Mouse (Mus musculus): ENCODE measurements around the gene Khnyn.

Khnyn gene

GRCm38 (mm10) chr14:55884713-55885113 is at the start of gene Khnyn:
Gene Khnyn, plus strand, starts transcription at chr14:55884947.
- DNase-seq (ENCODE audit: low read depth, low spot score) = no peak

- DNase-seq (ENCODE audit: low read depth, low spot score) = no peak
Observed at GRCm38 (mm10) chr14:55838312-55838711, 46.4 kb upstream of the Khnyn start.

- DNase-seq (ENCODE audit: low read depth, low spot score) = no peak
Observed at GRCm38 (mm10) chr14:55838740-55839139, 46.0 kb upstream of the Khnyn start.

DNA sequence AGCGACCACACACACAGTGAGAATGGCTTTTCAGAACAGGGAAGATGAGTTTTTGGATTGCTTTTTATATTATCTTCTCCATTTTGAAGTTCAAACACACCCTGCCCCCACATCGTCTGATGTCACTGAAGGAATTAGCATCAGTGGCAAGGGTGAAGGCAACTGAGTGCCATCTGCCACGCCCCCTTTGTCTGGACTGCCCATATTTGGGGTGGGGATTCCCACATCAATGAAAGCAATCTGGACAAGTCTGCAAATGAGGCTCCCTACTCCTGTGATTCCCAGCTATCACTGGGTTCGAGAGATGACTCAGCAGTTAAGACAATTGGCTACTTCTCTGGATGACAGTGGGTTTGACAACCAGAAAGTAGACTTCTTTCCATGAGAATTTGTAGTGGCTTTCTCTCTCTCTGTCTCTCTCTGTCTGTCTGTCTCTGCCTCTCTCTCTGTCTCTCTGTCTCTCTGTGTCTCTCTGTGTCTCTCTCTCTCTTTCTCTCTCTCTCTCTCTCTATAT is 43.8 kb upstream of the Khnyn start:
- DNase-seq (ENCODE audit: low read depth, low spot score) = no peak

DNA sequence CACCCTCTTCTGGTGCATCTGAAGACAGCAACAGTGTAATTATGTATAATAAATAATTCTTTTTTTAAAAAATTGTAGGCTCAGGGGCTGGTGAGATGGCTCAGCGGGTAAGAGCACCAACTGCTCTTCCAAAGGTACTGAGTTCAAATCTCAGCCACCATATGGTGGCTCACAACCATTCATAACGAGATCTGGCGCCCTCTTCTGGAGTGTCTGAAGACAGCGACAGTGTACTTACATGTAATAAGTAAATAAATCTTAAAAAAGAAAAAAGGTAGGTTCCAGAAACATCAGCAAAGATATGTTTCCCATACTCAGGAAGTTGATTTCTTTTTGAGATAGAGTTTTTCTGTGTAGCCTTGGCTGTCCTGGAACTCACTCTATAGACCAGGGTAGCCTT is 42.0 kb upstream of the Khnyn start:
- DNase-seq (ENCODE audit: low read depth, low spot score) = no peak

DNA sequence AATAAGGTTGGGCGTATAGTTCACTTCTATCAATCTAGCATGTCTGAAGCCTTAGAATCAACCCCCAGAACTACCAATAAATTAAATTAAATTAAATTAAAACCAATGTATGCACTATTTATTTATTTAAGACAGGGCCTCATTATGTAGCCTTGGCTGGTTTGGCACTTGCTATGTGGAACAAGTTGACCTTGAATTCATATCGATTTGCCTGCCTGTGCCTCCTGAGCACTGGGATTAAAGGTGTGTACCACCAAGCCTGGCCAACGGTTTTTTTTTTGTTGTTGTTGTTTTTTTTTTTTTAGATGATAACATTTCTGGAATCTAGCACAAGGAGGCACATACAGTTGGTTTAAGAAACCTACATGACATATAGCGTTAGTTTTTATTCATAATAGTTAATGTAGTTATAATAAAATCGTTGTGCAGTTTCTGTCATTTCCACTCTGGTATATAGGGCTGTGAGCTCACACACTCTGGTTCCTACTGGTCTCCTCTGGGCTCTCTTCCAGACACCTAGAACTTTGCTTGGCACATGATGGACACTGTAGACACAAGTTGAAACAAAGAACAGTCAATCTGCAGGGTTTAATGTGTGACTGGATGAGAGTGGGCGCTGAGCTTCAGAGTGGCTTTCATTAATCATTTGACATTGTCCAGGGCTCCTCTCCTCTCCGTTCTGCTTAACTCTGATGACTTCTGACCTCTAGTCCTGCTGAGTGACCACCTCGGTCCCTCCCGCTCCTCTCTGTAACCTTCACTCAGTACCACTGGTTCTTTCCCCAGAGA is 39.0 kb upstream of the Khnyn start:
- no peak for DNase-seq (ENCODE audit: low read depth, low spot score)

- no peak for DNase-seq (ENCODE audit: low read depth, low spot score)
Observed at GRCm38 (mm10) chr14:55850885-55851284, 33.9 kb upstream of the Khnyn start.

DNA sequence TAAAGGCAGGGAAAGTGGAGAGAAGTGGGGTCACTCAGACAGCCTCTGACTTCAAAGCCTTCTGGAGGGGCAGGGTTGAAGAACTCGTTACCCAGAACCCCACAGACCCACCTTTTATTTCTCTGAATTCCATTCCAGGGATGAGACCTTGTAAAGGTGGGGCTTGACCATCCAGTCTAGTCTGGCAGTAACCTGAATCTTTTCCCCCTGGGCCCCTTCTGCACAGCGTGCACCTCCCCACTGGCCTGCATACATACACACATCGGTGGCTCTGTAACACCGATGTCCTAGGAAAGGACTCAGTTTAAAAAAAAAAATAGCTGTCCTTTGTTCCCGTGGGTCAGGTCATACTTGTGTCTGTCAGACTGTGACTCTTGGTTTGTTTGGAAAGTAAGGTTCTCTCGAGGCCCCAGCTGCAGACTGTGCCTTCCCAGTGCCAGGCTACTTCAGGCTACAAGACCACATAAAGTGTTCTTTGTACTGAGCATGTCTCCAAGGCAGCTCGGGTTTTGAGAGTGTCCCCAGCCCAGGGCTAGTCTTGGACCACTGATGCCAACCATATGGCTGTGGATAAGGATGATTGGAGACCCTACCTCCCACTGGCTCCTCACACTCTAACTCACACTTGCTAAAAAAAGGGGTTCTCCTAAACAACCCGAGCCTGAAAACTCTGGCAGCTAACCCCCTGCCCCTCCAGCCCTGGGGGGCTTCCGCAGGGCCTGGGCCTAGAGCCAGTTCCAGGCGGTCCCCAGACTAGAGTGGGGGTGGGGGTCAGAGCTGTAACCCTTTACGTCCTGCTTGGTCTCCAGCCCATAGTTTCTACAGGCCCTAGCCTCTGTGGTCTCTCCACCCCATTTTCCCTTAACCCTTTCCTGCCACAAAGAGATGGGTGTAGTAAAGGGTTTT is 31.8 kb upstream of the Khnyn start:
- DNase-seq (ENCODE audit: low read depth, low spot score) = no peak

- no peak for DNase-seq (ENCODE audit: low read depth, low spot score)
Observed at GRCm38 (mm10) chr14:55853621-55854285, 31.0 kb upstream of the Khnyn start, which contains the start of gene Nynrin. Gene Nynrin, plus strand, starts transcription at chr14:55854010.

- no peak for DNase-seq (ENCODE audit: low read depth, low spot score)
Observed at GRCm38 (mm10) chr14:55854406-55855100, 30.2 kb upstream of the Khnyn start.

DNA sequence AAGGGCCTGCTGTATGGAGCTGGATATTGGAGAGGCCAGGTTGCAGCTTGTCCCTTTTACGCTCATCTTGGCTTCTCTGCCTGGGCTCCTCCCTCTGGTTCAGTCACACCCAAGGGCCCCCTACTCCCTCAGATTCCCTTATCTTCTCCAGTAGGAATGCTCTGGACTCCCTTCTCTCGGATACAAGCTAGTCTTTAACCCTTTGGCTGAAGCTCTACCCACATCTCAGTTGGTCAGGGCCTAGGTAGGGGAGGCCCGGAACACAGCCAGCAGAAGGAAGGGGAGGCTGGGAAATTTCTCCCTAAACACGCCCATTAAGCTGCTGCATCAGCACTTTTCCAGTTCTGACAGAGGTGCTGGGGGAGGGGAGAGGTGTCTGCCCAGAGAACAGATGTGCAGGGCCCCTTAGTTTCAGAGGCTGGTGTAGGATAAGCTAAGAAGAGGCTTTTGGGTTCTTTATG is 29.6 kb upstream of the Khnyn start:
- DNase-seq (ENCODE audit: low read depth, low spot score) = no peak

GRCm38 (mm10) chr14:55857588-55857987 is 27.2 kb upstream of the Khnyn start:
- no peak for DNase-seq (ENCODE audit: low read depth, low spot score)

DNA sequence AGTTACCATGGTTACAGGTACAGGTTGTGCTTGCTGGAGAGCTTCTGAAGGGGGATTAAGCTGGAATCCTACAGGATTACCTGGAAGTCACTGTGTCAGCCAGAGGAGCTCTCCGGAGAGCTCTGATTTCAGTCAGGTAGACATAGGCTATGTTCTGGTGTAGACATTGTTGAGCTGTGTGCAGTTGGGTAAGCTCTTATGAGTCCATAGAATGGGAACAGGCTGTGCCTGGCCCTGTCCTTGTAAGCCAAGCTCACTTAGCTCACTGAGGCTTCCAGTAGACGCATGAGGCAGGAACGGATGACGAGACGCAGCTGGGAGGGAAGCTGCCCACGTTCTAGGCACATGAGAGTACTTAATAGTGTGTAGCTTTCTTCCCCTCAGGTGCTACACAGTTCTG is 22.6 kb upstream of the Khnyn start:
- no peak for DNase-seq (ENCODE audit: low read depth, low spot score)

DNA sequence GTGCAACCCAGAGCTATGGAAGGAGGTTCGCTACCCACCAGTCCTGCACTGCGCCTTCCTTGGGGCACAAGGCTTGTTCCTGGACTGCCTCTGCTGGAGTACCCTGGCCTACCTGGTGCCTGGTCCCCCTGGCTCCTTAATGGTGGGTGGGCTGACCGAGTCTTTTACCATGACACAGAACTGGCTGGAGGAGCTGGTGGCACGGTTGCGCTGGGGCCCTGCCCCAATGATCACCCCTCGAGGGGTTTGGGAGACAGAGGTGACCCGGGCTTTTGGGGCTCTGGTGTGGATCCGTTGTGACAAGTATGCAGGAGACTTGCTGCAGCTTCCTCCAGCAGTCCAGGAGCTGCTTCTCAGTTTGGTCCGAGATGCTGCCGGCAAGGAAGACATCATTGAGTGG is 21.8 kb upstream of the Khnyn start:
- DNase-seq (ENCODE audit: low read depth, low spot score) = no peak

DNA sequence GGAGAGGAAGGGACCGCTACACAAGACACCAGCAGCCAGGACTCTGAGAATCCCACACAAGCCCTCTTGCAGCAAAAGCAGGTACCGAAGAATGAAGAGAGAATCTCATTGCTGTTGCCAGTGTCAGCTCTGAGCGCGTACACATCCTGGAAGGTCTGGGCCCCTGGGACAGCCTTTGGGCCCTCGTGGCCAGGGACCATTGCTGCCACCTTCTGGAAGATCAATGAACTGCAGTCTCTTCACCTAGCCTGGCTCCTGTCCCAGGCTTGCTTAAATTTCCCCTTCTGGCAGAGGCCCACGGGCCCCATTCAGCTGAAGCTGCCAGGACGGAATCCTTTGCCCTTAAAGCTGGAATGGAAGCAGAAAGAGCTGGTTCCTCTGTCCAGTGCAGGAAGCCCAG is 21.0 kb upstream of the Khnyn start:
- no peak for DNase-seq (ENCODE audit: low read depth, low spot score)

- no peak for DNase-seq (ENCODE audit: low read depth, low spot score)
Observed at GRCm38 (mm10) chr14:55866962-55867361, 17.8 kb upstream of the Khnyn start.

GRCm38 (mm10) chr14:55868230-55869026 is 16.3 kb upstream of the Khnyn start:
- DNase-seq (ENCODE audit: low read depth, low spot score) = no peak

DNA sequence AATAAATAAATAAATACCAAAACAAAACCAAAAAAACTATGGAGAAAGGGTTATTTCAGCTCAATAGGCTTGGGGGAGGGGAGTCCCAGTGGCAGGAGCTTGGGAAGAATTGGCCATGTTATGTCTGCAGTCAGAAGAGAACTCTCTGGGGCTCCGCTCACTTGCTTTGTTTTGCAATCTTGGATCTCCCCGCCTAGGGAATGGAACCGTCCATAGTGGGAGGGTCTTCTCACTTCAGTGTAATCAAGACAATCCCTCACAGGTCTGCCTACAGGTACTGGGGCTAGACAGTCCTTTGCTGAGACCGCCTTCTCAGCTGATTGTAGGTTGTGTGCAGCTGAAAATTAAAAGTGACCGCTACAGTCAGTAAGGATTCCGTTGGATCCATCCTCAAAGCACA is 15.2 kb upstream of the Khnyn start:
- no peak for DNase-seq (ENCODE audit: low read depth, low spot score)

- no peak for DNase-seq (ENCODE audit: low read depth, low spot score)
Observed at GRCm38 (mm10) chr14:55872039-55872438, 12.7 kb upstream of the Khnyn start.

- DNase-seq (ENCODE audit: low read depth, low spot score) = no peak
Observed at GRCm38 (mm10) chr14:55872551-55872950, 12.2 kb upstream of the Khnyn start.
